Mouse (Mus musculus): ENCODE data around the gene Ttf1. TPM values are rescaled to one million over a fixed set of nuclear protein-coding genes. Genes with fewer than 3 reads are reported as not detected.
"Not testable (repeated sequence)": the region's sequence is repeated elsewhere in the genome, so short reads cannot be mapped to it uniquely, and the experiment has no call there.

The Ttf1 gene
- total RNA-seq, 2 experiments from 2014 or later: 6.4 to 6.7 TPM

- DNase-seq: peak; percentile 62 to 70
- intact Hi-C loops (cut with DNase I): loop anchor here (1.0 kb wide), 3 partner anchors 78 to 298 kb away; no protein-coding TSS in a partner anchor
Observed at GRCm38 (mm10) chr2:29053802-29054544, 6.1 kb upstream of the Ttf1 start.

DNA sequence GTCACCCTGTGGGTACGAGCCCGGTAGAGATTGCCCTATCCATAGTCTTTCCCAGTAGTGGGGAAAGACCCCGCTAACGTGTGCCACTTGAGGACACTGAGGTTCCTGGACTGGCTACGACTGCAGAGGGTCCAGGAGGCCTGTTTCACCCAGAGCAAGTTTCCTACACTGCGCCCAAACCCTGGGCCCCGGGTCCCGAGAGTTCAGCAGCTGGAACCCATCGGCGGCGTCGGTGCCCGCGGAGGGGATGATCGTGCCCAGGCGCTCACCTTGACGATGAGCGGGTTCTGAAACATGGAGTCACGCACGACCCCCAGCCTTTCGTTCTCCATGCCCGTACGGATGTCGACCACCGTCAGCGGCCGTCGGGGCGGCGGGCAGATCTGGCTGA, 5.5 kb upstream of the Ttf1 start:
- peak in 1 of 2 experiments; percentile 9 for DNase-seq

DNA sequence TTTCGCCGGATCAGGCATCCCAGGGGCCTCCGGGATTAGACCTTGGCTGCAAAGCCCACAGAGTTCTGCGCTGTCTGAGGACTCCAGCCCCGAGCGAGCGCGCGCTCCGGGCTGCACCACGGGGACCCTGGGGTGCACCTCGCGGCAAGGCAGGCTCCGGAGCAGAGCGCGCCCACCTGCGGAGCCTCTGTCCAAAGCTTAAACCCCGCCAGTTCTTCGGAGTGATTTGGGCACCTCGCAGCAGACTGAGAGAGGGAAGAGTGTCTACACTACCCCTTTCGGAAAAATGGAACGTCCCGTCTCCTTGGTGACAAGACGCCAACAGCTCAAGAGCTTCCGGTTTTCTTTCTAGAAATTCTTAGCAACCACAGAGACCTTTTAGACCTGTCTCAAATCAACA, 5.1 kb upstream of the Ttf1 start, which contains the start of gene Cfap77:
Cfap77 (minus strand) TSS at position 76 of the 400 bp plus-strand sequence.
- intact Hi-C loops (cut with DNase I): loop anchor here (5.0 kb wide), 1 partner anchor 213 kb away; the partner anchor contains the start of genes Ddx31 and Gtf3c4
- peak; percentile 64 to 70 for DNase-seq

More for the DNA sequence above, 5.5 kb upstream of the Ttf1 start:
- intact Hi-C loops (cut with DNase I): no loop called here

DNA sequence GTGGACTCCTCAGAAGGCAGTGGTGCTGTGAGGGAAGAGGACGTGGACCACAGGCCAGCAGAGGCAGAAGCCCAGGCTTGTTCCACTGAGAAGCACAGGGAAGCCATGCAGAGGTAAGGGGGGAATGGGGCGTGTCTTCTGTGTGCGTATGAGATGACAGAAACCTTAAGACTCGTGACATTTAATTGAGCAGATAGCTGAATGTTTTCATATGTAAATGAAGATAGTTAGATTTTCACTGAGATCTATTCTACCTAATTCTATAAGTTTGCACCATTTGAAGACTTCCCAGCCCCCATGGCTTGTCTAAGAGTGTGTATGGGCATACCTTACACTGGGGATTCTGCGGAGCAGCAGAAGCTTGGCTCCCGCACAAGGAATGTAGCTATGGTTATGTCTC, 5.7 kb downstream of the Ttf1 start:
- no peak for DNase-seq
- intact Hi-C loops (cut with DNase I): loop anchor here (10.0 kb wide), 1 partner anchor 1531 kb away; no protein-coding TSS in a partner anchor

- intact Hi-C loops (cut with DNase I): loop anchor here (10.0 kb wide), 1 partner anchor 1532 kb away; no protein-coding TSS in a partner anchor
- no peak for DNase-seq
Observed at GRCm38 (mm10) chr2:29066410-29066809, 6.3 kb downstream of the Ttf1 start.

DNA sequence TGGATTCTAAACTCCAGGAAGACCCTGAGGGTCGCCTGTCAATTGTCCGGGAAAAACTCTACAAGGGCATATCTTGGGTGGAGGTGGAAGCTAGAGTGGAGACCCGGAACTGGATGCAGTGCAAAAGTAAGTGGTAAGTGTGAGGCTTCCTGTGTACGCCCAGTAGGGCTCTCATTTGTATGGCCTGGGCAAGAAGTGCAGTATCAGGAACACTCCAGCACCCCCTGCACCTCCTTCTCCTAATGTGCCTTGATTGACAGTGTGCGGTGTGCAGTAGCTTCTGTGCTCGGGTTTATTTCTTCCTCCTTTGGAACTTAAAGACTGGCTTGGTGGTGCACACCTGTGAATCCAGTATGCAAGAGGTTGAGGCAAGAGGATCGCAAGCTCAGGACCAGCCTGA, 14.6 kb downstream of the Ttf1 start:
- intact Hi-C loops (cut with DNase I): no loop called here
- no peak for DNase-seq

DNA sequence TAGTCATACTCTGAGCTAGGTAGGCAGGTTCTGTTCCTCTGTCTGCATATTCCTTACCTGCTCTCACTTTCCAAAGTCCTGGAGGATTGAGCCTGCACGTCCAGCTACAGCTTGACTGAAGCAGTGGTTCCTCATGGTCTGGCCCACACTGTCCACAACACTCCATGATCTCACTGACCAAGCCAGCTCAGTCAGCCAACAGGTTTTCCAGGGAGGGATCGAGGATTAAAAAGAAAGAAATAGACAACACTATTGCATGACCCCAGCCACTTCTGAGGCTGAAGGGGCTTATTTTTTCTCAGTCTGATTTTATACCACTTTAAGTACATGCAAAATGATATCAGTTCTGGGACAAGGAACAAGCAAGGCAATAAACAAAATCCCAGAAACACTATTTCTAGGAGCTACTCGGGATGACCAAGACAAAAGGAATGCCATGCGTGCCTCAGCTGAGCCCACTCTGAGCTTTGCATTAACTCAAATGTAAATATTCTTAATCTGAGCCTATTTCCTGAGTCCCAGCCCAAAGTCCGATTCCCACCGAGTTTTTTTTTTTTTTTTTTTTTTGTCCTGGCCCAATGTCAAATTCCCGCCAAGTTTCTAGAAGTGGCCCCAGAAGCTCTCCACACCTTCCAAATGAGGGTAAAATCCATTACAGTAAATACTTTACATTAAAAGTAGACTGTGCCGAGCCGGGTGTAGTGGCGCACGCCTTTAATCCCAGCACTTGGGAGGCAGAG, 15.4 kb downstream of the Ttf1 start:
- no peak for DNase-seq
- intact Hi-C loops (cut with DNase I): no loop called here

DNA sequence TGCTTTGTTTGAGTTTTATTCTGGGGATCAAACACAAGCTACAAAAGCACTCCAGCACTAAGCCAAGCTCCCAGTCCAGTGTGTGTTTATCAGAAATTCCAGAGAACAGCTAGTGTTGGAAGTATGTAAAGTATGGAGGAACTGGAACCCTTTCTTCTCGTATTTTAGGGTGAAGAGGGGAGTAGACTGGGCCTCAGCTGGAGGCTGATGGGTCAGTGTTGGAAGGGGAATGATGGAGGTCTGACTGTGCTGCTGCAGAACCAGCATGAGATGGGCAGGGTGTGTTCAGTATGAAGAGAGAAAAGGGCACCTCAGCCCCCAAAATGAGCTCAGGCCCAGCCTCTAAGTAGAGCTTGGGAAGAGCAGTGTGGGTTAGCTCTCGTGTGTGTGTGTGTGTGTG, 16.2 kb downstream of the Ttf1 start:
- DNase-seq: no peak
- intact Hi-C loops (cut with DNase I): no loop called here

- intact Hi-C loops (cut with DNase I): no loop called here
Observed at GRCm38 (mm10) chr2:29081965-29082364, 21.9 kb downstream of the Ttf1 start.

DNA sequence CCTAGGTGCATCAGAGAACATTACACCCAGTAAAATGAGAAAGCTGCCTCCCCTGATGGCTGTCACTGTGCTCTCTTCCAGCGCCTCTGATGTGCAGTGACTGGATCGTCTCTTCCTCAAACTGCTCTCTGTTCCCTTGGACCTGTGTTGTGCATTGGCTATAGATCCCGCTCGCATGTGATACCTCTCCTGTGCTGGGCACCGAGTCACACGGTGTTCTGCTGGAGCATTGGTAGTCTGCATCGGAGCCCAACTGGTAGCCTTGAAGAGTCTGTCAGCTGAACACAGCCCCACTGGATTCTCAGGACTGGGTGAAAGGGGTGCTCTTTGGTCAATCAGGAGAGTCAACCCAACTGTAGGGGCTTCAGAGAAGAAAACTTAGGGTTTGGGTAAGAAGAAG, 26.0 kb downstream of the Ttf1 start:
- no peak for DNase-seq
- intact Hi-C loops (cut with DNase I): no loop called here

More at GRCm38 (mm10) chr2:29081965-29082364, 21.9 kb downstream of the Ttf1 start:
- DNase-seq: no peak

- DNase-seq; intact Hi-C loops (cut with DNase I): not testable (repeated sequence)
Observed at GRCm38 (mm10) chr2:29089276-29089675, 29.2 kb downstream of the Ttf1 start.

GRCm38 (mm10) chr2:29095674-29096073, 35.6 kb downstream of the Ttf1 start:
- intact Hi-C loops (cut with DNase I): no loop called here
- DNase-seq: no peak

GRCm38 (mm10) chr2:29096751-29097150, 36.7 kb downstream of the Ttf1 start:
- intact Hi-C loops (cut with DNase I): no loop called here
- no peak for DNase-seq

- DNase-seq: no peak
- intact Hi-C loops (cut with DNase I): no loop called here
Observed at GRCm38 (mm10) chr2:29097465-29097864, 37.4 kb downstream of the Ttf1 start.

DNA sequence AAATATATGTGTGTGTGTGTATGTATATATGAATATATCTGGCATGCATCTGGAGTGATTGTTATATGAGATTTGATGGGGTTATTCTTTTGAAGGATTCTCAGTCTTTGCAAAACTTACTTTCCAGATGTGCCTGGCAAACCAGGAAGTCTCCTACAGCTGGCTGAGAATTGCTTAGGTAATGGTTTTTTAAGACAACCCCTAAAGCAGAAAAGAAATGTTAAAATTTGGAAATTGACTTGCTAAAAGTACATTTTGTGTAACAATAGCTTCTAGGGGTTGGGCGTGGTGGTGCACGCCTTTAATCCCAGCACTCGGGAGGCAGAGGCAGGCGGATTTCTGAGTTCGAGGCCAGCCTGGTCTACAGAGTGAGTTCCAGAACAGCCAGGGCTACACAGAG, 37.9 kb downstream of the Ttf1 start:
- DNase-seq; intact Hi-C loops (cut with DNase I): not testable (repeated sequence)

DNA sequence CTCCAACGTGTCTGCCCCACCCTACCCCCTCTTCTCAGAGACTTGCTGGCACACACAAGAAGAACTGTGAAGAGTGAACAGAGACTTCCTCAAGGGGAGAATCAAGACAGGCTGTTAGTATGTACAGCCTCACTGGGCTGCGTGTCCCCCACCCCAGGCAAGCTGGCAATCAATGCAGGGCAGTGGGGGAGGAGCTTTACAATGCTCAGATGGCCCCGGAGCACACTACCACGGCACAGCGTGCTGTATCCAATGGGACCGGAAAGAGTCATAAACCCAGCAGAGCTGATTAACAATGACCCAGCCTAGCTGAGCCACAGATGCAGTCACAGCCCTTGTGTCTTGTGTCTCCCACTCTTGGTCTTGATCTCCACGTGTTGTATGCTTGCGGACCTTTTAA, 38.7 kb downstream of the Ttf1 start:
- intact Hi-C loops (cut with DNase I): no loop called here
- DNase-seq: no peak

DNA sequence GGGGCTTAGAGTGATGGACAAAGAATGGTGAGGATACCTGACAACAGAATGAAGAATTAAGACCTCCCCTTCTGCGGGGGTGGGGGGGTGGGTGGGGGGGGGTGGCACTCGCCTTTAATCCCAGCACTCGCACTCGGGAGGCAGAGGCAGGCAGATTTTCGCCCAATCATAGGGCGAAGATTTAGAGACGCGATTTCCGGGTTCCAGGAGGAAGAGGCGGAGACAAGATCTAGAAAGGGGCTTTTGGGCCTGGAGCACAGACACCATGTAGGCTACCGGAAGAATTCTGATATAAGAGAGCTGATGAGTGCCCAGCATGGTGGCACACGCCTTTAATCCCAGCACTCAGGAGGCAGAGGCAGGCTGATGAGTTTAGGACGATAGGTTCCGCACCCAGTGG, 39.6 kb downstream of the Ttf1 start:
- no peak for DNase-seq
- intact Hi-C loops (cut with DNase I): no loop called here

DNA sequence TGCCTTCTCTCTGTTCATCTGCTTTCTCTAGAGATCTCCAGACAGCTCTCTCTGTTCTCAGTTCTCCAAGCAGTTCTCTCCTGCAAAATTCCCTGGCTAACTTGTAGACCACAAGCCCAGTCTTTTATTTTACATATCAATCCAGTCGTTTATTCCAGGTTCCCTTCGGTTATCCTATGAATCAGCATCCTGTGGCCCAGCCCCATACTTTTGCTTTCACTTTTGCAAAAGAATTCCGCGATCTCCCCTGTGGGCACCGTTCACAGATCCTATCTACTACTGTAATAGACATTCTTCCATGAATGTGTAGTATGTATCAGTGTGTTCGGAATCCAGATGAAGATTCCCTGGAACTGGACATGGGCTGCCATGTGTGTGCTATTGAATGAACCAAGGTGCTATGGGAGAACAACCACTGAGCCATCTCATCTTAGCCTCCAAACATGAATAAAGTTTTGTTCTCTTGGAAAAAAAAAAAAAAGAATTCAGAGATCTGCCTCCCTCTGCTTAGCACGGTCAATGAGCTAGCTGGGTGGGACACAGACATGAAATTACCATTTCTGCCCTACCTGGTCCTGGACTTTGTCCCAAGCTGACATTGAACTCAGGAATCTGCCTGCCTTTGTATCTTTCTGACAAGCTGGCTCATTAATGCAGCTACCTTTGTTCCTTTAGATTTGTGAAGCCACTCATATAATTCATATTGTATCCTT, 40.9 kb downstream of the Ttf1 start:
- DNase-seq: peak; percentile 9 to 14
- intact Hi-C loops (cut with DNase I): no loop called here

DNA sequence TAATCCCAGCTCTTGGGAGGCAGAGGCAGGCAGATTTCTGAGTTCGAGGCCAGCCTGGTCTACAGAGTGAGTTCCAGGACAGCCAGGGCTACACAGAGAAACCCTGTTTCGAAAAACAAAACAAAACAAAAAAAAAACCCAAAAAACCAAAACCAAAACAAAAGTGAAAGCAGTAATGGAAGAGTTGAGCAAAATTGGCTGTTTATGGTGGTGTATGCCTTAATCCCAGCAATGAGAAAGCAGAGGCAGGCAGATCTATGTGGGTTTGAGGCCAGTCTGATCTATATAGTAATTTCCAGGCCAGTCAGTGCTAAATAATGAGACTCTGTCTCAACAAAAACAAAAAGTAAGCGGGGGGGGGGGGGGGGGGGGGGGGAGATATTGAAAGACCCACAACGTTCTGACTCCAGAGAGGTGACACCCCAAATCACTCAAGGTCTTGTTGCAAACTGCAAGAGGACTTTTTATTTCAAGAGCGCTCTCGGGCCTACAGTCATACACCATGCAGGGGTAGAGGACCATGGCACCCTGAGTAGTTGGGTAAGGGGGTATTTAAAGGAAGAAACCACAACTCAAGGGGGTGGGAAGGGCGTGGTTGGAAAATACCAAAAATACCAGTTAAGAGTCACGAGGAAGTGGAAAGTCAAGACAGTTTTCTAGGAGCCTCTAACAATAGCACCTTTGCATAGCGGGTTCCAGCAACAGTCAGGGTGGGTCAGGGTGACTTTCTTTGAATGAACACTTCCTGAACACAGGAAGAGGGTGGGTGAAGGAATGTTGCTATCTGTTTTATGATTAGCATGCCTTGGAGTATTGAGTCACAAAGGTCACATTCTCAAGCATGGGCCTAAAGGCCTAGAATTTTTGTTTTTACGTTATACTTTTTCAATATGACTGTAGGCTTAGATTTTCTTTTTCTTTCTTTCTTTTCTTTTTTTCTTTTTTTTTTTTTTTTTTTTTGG, 42.6 kb downstream of the Ttf1 start:
- DNase-seq: peak in 1 of 2 experiments; percentile 6
- intact Hi-C loops (cut with DNase I): not testable (repeated sequence)

DNA sequence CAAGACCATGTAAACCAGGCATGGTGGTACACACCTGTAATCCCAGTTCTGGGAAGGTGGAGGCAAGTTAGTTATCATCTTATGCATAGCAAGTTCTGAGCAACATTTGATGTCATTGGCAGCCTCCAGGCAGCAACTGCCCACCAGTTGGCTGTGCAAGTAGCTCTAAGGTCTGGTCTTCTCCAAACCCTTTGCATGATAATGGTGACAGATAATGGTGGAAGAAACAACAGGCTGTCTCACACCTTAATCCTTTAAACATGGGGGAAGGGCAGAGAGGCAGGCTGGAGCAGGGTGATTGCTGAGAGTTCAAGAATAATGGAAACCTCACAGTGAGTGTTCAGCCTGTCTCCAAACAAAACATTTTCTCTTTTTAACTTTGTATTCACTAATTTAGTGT, 60.9 kb downstream of the Ttf1 start:
- intact Hi-C loops (cut with DNase I): no loop called here
- DNase-seq: no peak
